Mouse (Mus musculus) heart, adult 9 months (tissue): ENCODE measurements around the gene Cfp.

Experiments
- DNase-seq, 2 experiments: peaks; one replicate each; pipeline ENCODE4 v3.0.0; 2022; ENCODE audit warnings: low spot score in 2 of 2

Gene Cfp

DNA sequence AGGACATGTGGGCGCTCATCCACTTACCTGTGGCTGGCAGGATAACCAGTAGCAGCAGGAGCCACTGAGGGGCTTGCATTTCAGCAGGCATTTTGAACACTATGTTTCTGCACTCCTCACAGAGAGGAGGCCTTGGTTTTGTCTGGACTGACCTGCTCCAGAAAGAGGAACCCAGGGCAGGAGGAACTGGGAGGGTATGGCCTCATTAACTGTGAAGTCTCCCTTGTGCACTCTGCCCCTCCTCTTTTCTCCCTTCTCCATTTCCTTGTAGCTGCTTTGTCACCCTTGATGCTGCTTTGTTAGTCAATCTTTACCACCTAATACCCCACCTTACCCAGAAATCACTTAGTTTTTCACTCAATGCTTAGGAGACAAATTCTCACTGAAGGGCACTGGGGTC is at the start of gene Cfp:
Gene Cfp, minus strand, starts transcription at position 192 of the 400 bp plus-strand sequence.
- no peak for DNase-seq

DNA sequence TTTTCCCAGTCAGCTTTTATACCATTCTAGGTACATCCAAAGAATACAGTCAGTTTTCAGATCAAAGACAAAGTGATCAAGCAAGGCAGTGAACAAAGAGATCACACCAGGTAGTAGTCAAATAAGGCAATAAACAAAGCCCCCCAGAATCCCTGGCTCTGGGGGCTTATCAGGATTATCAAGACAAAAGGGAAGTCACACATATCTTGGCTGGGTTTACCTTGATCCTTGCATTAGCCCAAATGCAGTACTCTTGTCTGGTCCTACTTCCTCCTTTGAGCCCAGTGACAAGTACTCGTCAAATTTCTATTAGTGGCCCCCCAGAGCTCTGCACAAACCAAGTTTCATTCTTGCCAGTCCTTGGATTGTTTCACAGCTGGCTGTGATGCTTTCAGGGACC is 49.5 kb upstream of the Cfp start:
- no peak for DNase-seq

DNA sequence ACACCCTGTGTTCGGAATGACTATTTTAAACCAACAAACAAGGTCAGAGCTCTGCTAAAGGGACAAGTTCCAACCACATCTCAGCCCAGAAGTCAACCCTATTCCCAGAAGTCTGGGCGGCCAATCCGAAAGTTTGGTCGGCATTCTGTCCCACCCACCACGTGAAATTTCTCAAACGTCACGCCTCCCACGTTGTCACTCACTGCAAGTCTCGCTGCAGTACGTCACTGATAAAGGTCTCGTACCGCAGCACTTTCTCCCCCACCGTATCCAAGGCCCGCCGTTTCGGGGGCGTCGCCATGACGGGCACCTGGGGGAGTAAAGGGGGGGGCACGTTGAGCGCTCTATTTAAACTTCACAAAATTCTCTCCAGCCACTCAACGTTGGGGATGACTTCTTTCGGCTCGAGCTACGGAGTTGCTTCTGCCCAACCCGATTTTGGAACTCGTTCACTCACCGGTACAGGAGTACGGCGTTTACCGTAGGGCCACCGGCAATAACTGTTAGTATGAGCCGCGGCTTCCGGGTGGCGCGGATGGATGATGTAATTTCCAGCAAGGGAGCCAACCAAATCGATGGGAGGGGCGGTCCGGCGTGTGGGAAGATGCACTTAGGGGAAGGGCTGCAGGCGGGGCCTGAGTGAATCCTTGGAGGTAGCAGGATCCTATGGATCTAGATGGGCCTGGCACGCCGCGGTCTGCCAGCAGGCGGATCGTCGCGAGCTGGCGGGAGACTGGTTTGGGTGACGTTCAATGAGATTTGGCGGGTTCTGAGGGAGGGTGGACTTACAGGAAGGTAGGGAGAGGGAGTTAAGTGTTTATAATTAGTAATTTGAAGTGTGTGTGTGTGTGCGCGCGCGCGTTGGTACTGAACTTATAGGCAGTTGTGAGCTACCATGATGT is 30.4 kb upstream of the Cfp start, which contains the start of gene Uxt:
Gene Uxt, minus strand, starts transcription at position 541 of the 902 bp plus-strand sequence.
- peak; percentile 81 to 88 for DNase-seq

DNA sequence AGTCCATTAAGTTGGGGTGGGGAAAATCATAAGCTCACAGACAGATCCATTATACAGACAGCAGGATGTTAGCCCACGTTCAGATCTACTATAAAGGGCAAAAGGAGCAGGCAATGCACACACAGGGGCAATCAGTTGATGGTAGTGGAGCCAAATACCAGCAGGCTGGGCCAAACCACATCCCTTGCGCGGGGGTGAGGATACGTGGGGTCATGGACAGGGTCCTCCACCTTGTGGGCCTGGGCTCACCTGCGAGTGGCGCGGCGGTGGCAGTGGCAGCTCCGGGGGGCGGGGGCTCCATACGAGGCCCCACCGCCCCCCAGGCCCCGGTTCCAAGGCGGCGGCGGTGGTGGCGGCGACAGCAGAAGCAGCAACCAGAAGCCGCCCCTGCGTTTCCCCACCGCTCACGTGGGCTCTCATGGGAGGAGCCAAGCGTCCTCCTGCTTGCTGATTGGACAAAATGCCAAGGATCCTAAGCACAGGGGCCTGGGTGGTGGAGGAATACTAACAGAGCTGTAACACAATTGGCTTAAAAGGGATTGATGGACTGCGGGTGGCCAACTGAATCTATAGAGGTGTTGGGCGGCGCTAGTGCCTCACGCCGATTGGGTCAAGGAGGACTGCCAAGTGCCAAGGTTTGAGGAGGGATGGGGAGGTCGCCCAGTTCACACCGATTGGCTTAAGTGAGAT is 19.0 kb upstream of the Cfp start, which contains the start of gene Elk1:
Gene Elk1, minus strand, starts transcription at position 418 of the 690 bp plus-strand sequence.
- peak; percentile 87 to 92 for DNase-seq

DNA sequence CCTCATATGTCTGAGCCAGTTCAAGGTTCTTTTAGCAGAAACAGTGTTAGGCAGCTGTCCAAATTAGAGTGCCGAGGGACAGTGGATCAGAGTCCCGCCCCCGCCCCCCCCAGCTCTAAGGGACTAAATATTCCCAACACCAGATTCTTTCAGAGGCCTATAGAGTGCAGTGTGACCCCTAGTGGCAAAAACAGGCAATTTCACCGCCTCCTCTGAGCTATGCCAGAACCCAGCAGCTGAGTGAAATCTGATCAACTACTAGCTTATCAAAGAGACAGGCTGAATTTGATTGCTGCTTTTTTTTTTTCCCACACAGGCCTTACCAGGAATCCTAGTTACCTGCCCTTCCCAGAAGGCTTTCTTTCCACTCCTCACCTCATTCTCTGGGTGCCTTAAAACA is 14.7 kb upstream of the Cfp start:
- DNase-seq: peak in 1 of 2 experiments; percentile 32

DNA sequence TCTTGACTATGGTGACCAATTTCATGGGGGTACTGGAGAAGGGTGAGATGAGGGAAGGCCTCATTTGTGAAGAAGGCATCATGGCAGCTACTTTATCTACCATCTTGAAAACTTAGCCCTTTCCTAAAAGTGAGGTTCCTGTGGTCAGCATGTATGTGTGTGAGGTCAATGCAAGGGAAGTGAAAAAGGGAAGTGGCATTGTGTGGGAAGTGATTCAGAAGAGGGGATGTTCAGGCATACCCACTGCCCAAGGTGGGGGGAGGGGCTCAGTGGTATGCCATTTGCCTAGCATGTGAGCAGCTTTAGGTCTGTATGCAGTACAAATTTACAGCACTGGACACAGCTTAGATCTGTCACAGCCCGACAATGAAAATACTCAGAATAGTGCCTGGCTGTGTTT is 608 bp upstream of the Cfp start:
- DNase-seq: peak; percentile 14 to 37

DNA sequence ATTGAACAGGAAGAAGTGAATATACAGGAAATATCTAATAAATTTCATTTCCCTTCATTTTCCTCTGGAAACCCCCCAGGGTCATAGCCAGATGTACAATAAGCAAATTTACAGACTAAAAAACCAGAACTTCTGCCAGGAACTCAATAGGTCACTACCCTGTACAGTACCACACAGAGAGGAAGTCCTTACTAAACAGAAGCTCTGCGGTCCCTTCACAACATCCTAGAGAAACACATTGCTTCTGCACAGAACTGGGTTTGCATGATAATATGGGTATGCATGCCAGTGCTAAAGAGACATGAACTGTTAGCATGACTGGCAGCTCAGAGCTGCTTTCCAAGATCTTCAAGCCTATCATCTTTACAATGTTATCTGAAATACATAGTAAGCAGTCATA is 1.5 kb downstream of the Cfp start:
- DNase-seq: peak in 1 of 2 experiments; percentile 12

DNA sequence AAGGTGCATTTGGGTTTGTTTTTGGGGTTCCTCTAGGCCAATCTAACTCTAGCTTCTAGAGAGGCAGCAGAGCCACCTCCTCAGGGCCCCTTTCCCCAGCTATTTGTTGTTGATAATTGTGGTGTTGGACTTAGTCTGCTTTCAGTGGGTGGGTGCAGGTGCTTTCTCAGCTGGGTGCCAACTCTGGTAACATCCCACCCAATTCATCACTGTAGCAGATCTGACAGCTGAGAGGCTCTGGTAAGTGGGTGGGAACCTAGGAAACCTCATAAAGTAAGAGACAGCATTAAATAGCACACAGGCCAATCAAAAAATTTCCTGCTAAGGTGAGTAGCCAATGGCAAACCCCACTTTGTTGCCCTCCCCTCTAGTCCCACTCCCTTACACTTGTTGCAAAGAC is 6.4 kb downstream of the Cfp start:
- no peak for DNase-seq

DNA sequence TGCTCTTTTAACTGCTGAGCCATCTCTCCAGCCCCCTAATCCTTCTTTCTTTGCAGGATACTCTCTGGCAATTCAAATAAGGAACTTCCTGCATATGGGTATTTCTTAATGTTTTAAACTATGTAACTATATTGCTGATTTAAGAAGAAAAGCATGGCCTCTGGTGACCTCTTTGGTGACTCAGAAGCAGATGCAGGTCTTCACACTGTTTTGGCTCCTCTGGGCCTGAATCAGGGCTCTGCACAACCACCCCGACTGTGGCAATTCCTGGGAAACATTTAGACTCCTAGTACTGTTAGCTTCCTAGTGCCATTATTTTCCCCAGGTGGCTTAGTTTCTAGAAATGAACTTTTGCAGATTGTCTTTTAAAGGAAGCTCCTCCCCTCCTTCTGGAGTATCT is 7.8 kb downstream of the Cfp start:
- no peak for DNase-seq

DNA sequence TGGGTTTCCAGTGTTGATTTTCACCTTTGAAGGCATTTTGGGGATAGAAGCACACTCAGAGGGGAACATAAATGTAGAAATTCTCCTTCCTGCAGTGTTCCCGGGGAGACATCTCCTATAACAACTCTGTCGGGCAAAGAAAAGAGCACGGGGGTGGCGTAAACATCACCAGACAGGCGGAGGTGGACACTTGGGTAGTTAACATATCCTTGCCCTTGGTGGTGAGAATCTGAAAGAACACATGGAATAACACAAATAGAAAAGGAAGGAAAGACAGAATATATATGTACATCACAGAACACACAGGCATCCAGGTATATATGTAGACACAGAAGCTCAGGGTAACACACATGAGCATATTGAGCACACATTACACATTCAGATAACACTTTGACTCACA is 10.0 kb downstream of the Cfp start:
- no peak for DNase-seq

DNA sequence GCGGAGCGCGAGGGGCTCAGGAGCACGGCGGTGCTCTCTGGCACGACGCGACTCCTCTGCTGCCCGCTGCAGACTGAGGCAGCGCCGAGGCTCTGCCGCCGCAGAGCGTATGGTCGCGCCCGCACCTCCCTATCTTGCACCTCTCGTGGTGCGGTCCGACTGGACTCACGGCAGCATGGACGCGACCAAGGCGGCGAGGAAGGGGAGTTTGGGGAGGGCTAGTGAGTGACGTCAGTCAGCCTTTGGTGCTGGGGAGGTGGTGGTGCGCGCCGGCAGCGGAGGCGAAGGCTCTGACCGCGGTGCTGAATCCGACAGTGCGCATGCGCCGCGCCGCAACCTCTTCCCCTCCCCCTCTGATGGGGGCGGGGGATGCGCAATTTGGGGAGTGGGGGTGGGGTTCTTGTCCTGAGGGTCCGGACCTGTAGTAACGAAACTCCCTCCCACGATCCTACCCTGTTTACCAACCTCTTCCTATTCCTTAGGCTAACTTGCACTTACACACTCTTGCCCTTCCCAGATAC is 10.5 kb downstream of the Cfp start, which contains the start of gene Syn1:
Gene Syn1, minus strand, starts transcription at position 161 of the 521 bp plus-strand sequence.
- DNase-seq: peak; percentile 40 to 56

DNA sequence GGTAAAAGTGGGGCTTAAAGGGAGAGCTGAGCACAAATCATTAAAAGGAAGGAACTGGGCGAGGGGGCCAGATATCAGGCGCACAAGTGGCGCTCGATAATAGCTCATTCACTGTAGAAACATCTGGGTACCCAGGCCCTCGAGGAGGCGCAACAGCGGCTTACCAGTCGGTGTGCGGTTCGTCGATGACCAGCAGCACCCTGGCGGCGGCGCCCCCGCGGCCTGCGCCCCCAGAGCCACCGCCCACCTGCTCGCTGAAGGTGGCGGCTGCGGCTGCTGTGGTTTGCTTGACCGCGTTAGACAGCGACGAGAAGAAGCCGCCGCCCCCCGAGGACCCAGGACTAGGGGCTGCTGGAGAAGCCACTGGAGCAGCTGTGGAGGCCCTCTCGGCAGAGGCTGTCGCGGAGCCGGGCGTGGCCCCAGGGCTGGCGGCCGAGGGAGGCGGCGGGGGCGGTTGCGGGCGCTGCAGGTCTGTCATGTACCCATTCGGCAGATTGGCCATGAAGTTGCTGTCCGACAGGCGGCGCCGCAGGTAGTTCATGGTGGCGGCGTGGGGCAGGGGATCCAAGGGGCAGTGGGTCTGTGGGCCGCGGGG is 11.0 kb downstream of the Cfp start:
- no peak for DNase-seq

DNA sequence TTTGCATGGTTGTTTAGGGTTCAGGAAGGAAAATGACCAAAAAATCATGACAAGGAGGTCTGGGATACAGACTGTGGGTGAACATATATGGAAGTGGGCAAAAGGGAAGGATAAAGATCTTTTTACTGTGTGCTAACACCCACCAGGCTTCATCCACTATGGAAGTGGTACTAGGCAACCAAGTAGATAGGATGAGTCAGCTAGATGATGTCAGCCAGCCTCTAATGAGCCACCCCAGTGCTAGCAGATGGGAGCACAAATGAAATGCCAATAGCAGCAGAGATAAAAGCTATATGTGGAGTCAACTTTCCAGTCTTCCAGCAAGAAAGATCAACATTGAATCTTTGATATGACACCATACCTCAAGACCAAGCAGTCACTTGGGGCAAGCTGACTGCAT is 16.3 kb downstream of the Cfp start:
- no peak for DNase-seq

DNA sequence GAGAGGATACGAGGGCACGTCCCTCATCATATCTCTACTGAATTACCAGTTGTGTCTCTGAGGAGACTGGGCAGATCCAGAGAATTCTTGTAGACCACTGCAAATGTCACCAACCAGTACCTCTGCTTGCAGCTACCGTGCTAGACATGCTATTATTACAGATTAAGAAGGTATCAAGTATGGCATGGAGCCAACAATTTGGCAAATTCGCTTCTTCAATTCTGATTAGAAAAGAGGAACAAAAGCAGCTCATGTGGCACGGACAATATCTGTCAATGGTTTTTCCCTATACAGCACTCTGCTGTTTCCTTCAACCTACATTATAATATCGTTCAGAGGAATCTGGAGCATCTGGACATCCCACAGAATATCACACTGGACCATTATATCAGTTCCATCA is 17.6 kb downstream of the Cfp start:
- no peak for DNase-seq

DNA sequence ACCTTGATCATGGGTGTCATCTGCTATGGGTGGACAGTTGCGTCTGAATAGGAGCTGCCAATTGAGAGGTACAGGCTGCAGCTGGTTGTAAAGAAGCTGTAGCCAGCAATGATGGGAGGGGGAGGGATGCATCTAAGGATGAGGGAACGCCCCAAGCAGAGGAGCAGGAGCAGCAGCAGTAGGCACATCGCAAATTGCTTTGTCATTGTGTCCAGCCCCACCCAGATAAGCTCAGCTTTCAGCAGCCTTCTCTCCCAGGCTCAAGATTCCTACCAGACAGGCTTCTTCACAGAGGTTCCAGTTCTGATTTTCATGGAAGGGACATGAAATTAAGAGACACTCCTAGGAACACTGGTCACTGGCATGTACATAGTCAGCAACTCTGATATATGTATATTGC is 21.3 kb downstream of the Cfp start:
- no peak for DNase-seq
